Mouse (Mus musculus): Measurements from ENCODE around the gene Fam98a.

Fam98a gene

DNA sequence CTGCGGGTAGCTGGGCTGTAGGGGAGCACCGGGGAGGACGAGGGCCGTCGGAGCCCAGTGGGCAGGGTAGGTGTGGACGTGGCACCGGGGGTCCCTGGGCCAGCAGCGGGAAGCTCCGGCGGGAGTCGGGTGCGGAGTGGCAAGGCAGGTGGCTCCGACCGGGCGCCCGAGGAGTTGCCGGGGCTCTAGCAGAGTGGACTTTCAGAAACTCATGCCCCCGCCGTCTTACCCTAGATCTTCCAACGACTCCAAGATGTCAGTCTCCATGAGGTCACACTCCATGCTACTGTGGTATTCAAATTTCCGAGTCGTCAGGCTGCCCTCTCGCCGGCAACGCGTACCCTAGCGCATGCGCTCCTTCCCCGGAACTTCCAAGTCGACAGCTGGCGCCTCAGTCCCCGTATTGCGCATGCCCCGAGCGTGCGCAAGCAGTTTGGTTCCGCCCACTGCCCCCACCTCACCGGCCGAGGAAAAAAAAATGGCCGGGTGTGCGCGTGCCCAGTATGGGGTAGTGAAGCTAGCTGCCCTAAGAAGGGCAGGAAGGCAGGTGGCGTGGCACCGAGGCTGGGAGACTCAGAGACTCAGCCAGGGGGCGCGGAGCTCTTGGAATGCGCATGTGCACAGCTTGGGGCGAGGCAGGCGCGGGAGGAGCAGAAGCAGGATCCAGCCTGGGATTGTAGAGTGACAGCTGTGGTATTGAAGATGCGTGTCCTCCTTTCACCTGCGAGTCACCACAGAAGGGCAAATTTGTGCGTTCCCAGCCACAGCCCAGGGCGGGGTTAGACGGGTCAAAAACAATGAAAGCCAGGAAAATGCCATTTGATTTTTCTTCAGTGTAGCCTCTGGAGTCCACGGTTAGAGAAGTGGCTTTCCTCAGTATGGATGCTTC lies at the start of gene Fam98a:
Gene Fam98a (minus strand): TSS at position 435 of the 889 bp plus-strand sequence.
- DNase-seq: peak; percentile 99

- no peak for DNase-seq
Observed at GRCm38 (mm10) chr17:75598652-75599051, 46.9 kb upstream of the Fam98a start.

- DNase-seq: no peak
Observed at GRCm38 (mm10) chr17:75582738-75583137, 31.0 kb upstream of the Fam98a start.

DNA sequence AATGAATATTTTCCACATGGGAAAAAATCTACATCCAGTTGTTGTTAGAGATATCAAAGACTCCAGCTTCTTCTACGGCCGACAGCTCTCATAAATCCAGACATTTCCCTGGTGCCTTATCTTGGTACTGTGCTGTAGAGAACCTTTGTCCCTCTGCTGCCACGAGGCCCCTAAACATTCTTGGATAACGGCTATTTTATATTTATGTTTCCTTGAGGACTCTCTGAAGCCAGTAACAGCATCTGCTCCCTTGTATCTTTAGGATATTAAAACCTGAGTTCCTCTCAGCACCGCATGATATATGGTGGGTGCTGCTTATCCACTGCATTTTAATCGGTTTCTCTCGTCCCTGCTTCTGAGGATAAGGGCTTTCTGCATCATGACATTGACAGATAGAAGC lies 23.9 kb upstream of the Fam98a start:
- DNase-seq: no peak

- DNase-seq: no peak
Observed at GRCm38 (mm10) chr17:75558041-75558440, 6.3 kb upstream of the Fam98a start.

GRCm38 (mm10) chr17:75557031-75557430 lies 5.3 kb upstream of the Fam98a start:
- DNase-seq: no peak

- DNase-seq: peak; percentile 28
Observed at GRCm38 (mm10) chr17:75550771-75551413, 854 bp downstream of the Fam98a start.

GRCm38 (mm10) chr17:75544262-75544661 lies 7.5 kb downstream of the Fam98a start:
- no peak for DNase-seq

DNA sequence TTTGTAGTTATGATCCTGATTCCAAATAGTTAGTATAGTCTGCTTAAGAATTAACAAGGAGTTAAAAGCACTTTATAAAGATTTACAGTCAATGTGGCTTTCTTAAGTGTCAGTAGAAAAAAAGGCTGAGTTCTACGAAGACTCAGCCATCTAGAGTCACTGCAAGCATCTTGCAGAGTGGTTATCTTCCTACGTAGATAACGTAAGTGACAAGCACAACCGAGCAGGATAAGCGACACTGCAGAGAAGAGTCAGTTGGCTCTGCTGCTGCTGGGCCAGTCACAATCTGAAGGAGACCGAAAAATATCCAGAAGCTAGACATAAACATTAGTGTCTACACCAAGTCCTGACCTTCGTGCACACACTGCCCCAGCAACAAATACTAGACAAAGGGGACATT lies 8.3 kb downstream of the Fam98a start:
- no peak for DNase-seq

- no peak for DNase-seq
Observed at GRCm38 (mm10) chr17:75539841-75540240, 11.9 kb downstream of the Fam98a start.

DNA sequence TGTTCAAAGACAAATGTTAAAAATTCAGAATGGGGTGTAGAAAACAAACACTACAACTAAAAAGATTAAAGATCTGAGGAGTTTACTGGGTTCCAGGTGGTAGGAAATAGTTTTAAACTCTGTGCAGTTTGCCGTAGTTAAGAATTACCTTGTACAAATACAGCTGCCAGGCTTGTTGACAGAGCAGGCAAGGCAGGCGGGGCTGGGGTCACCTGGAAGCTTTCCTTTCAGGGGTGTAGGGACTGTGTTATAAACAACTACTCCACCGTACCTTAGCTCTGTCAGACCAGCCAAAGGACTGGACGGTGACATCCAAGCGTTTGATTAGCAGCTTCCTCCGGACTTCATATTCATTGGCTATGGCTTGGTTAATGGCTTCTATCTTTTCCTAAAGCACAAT lies 12.6 kb downstream of the Fam98a start:
- no peak for DNase-seq

- DNase-seq: no peak
Observed at GRCm38 (mm10) chr17:75538431-75538830, 13.3 kb downstream of the Fam98a start.

DNA sequence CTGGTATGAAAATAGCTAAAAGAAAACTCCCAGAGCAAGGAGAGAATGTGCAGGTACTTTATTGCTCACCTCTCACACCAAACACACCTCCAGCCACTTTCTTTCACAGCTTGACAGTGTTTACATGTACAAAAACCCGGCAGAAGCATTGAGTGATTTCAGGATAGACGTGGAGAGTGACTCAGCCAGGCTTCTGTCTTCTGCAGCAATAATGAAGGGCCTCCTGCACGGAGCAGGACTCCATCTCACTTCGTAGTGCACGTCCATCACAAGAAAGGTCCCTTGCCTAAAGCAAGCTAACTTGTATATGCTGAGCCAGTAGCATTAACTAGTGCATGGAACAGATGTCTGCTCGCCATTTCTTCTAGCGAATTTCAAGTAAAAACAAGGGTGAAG lies 14.7 kb downstream of the Fam98a start:
- no peak for DNase-seq

DNA sequence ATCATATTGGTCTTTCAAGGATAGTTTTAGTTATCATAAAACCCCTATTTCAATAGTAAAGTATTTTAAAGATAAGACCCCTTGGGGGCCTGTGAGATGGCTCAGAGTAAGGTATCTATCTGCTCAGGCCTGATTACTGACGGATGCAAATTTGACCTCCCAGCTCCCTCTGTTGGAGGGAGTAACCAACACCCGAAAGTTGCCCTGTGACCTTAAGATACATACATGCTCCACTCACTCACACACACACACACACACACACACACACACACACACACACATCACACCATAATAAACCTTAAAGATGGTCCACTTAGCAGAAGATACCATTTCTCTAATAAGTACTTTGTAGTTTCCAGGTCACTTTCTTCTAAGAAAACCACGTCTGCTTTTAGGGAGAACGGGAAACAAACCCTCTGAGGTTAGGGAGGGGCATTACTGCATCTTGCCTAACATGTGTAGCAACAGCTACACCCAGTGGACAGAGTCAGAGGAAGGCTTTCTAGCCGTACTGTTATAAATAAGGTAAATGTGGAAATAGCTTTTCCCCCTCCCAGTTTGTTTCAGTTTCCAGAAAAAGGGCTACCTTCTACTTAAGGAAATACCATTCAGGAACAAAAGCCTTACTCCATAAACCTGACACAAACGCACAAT lies 15.2 kb downstream of the Fam98a start:
- peak; percentile 44 for DNase-seq

GRCm38 (mm10) chr17:75535612-75536011 lies 16.1 kb downstream of the Fam98a start:
- DNase-seq: no peak

DNA sequence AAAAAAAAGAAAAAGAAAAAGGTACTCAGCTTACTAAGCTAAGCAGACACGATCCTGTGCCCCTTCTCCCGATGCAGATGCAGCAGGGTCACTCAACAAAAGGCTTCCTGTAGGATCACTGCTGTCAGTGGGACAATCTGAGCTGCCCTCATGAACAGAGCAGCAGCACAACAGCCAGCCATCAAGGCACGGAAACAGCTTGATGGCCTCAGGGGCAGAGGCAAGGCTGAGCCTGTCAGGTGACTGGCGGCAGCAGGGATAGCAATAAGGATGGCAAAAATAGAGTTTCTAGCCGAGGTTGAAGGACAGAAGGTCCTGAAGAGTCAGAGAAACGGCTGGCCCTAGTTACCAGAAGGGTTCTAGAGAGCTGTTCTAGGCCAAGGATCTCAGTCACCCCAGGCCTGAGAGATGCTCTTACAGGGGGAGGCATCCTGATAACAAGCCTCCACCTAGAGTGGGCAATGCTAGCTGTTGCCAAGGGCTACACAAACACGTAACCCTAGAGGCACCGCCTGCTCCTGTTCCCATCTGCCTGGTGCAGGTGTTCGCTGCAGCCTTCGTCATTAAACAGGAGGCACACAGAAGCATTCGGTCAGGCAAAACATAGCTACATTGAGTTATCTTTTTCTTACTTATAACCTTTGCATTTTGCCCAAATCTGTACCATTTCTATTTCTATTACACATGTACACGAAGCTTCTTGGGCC lies 17.3 kb downstream of the Fam98a start:
- DNase-seq: peak; percentile 11

- no peak for DNase-seq
Observed at GRCm38 (mm10) chr17:75532469-75532986, 19.2 kb downstream of the Fam98a start.

DNA sequence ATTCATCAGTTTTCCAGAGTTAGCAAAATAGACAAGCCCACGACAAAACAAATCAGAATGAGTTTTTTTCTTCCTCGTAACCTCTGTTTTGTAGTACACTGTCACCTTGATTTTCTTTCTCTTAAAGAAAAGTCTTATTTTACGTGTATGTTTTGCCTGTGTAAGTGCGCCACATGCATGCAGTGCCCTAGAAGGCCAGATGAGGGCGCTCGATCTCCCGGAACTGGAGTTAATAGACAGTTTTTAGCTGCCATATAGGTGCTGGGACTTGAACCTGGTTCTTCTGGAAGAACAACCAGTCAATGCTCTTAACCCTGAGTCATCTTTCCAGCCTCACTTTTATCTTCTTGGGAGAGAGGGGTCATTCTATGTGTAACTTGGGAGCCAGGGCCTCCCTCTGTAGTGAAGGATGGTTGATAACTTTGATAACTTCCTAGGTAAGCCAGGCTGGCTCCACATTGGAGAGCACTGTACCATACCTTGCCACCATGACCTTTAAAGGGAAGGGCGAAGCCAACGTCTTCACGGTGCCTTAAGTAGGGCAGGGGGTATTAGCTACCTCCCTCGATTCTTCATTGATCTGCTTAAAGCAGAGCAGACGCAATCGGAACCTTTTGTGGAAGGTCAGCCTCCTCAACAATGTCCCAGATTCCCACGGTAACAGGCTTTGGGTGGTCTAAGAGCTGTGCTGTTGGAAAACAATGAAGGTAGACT lies 22.4 kb downstream of the Fam98a start:
- no peak for DNase-seq

DNA sequence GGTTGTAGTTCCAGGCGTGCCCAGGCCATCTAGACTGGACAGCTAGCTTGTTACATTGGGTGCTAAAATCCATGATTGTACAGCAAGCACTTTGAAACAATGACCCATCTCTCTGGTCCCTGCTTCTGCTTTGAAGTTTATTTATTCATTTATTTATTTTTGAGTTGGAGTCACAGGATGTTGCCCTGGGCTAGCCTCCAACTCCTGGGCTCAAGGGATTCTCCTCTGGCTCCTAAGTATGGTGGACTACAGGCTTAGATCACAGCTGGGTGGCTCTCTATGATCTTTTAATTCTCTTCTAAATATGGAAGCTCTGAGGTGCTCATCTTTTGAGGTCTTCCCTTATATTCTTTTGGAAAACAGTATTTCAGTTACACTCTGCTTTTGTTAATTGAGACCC lies 25.3 kb downstream of the Fam98a start:
- DNase-seq: no peak

DNA sequence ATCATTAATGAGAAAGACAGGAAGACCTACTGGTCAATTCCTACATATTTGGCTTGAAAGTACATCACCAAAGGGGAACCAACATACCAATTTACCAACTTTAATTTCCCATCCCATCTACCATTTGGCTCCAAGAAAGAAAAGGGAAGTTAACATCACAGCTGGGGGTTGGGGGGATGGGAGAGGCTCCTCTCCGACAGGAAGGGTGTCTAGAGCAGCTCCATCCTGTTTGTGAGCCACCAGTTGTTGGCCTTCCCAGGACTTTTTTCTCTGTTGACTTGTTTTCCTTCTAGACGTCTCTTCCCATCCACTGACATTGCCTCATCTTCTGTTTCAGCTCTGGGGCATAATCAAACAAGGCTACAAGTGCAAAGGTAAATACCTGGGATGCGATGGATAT lies 27.9 kb downstream of the Fam98a start:
- DNase-seq: no peak

GRCm38 (mm10) chr17:75522347-75523065 lies 29.2 kb downstream of the Fam98a start:
- DNase-seq: no peak
